Mouse (Mus musculus): ENCODE data around the gene Slc38a4. TPM values are rescaled to one million over a fixed set of nuclear protein-coding genes. Genes with fewer than 3 reads are reported as not detected.

The Slc38a4 gene
- polyA plus RNA-seq, 1 experiment from 2014 or later, result 74.2 TPM

DNA sequence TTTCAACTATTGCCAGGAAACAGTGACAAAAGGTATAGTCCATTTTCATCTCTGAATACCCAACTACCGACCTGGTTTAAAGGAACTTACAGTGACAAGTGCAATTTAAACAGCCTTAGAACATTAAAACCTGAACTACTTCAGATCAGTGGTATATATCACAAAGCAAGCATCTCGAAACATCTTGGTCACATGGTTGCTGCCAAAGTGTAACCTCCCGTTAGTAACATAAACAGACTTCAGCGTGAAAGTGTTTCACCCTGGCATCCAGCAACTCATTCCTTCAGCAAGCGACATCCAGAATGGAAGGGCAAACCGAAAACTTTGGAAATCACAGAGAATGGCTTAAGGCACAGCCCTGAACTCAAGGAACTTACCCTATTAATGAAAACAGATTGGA is 29.1 kb downstream of the Slc38a4 start:
- Histone ChIP-seq H3K9ac (replicated peaks; ENCODE audit: low read length) (no peak overlapping the region), H3K4me3 (ENCODE audit: low read length) (no peak overlapping the region), H3K36me3 (ENCODE audit: insufficient read depth, low read length) (no peaks in the 10 kb centered on the region), H3K9me3 (ENCODE audit: low read length) (peaks cover 2% of the 10 kb centered on the region; the same call in 1 of the 2 replicates), H3K27ac (ENCODE audit: low read length) (no peak overlapping the region), H3K27me3 (ENCODE audit: insufficient read depth, low read length) (no peaks in the 10 kb centered on the region), H3K4me2 (replicated peaks; ENCODE audit: low read depth, low read length) (no peak overlapping the region), H3K4me1 (ENCODE audit: insufficient read depth, low read length) (0 out of 2 replicates have a peak, but pooled peaks cover 4% of the 10 kb centered on the region)
- WGBS, result 60% methylated on average over 6 of the region's 6 CpGs
- ATAC-seq (ENCODE audit: low FRiP score, low TSS enrichment), result no peak

- 0 out of 2 replicates have a peak, but pooled peaks cover 3% of the 10 kb centered on the region for H3K4me1 ChIP-seq (ENCODE audit: insufficient read depth, low read length)
- no peak overlapping the region for H3K4me2 ChIP-seq (replicated peaks; ENCODE audit: low read depth, low read length)
- H3K9ac ChIP-seq (replicated peaks; ENCODE audit: low read length), result no peak overlapping the region
- H3K27me3 ChIP-seq (ENCODE audit: insufficient read depth, low read length), result no peaks in the 10 kb centered on the region
- no peak for ATAC-seq (ENCODE audit: low FRiP score, low TSS enrichment)
- no peak overlapping the region for H3K4me3 ChIP-seq (ENCODE audit: low read length)
- H3K9me3 ChIP-seq (ENCODE audit: low read length), result peaks cover 4% of the 10 kb centered on the region; the same call in 1 of the 2 replicates
- no peak overlapping the region for H3K27ac ChIP-seq (ENCODE audit: low read length)
- no peaks in the 10 kb centered on the region for H3K36me3 ChIP-seq (ENCODE audit: insufficient read depth, low read length)
- 50% methylated on average over 4 of the region's 6 CpGs for WGBS
These were observed 33.0 kb downstream of the Slc38a4 start for GRCm38 (mm10) chr15:97022764-97023163.

DNA sequence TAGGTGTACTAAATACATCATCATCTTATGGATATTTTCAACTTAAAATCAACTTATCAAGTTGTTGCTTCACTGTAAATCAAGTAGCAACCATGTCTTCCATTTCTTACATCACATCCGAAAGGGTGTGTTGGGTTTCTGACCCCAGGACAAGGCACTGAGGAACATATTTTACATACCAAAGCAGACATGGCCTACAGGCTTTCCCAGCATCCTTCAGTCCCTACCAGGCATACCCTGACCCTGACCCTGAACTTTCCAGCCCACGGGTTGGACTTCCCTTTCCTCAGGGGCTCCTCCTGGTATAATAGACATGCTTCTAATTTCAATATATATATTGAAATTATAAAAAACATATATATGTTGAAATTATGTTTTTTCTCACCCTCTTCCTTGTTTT is 33.5 kb downstream of the Slc38a4 start:
- Histone ChIP-seq H3K36me3 (ENCODE audit: insufficient read depth, low read length) (no peaks in the 10 kb centered on the region), H3K4me1 (ENCODE audit: insufficient read depth, low read length) (0 out of 2 replicates have a peak, but pooled peaks cover 3% of the 10 kb centered on the region), H3K27me3 (ENCODE audit: insufficient read depth, low read length) (no peaks in the 10 kb centered on the region), H3K4me2 (replicated peaks; ENCODE audit: low read depth, low read length) (no peak overlapping the region), H3K27ac (ENCODE audit: low read length) (no peak overlapping the region), H3K9me3 (ENCODE audit: low read length) (peaks cover 4% of the 10 kb centered on the region; the same call in 1 of the 2 replicates), H3K4me3 (ENCODE audit: low read length) (no peak overlapping the region), H3K9ac (replicated peaks; ENCODE audit: low read length) (no peak overlapping the region)
- WGBS, result 72% methylated on average over 2 of the region's 2 CpGs
- ATAC-seq (ENCODE audit: low FRiP score, low TSS enrichment), result no peak

DNA sequence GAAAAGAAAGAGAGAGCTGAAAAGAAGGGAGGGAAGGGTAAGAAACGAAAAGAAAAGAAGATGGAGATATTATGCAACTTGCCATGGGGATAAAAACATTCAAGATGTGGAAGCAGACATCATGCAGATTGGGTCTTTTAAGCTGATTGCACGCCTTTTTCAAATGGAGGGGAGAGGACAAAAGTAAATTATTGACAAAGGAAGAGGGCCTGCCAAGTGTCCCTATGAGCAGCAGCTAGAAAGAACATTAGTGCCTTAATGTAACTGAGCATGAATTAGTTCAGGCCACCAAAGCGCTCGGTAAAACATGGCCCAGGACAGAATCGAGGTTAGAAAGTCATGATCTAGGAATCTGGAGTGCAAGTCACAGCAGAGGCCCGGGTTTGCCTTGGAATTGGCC is 35.5 kb downstream of the Slc38a4 start:
- no peak overlapping the region for H3K4me3 ChIP-seq (ENCODE audit: low read length)
- no peaks in the 10 kb centered on the region for H3K27me3 ChIP-seq (ENCODE audit: insufficient read depth, low read length)
- WGBS, result 71% methylated on average over 6 of the region's 6 CpGs
- H3K9ac ChIP-seq (replicated peaks; ENCODE audit: low read length), result no peak overlapping the region
- H3K4me1 ChIP-seq (ENCODE audit: insufficient read depth, low read length), result 0 out of 2 replicates have a peak, but pooled peaks cover 3% of the 10 kb centered on the region
- no peak overlapping the region for H3K27ac ChIP-seq (ENCODE audit: low read length)
- peaks cover 4% of the 10 kb centered on the region; the same call in 1 of the 2 replicates for H3K9me3 ChIP-seq (ENCODE audit: low read length)
- H3K4me2 ChIP-seq (replicated peaks; ENCODE audit: low read depth, low read length), result no peak overlapping the region
- no peak for ATAC-seq (ENCODE audit: low FRiP score, low TSS enrichment)
- 0 out of 2 replicates have a peak, but pooled peaks cover 1% of the 10 kb centered on the region for H3K36me3 ChIP-seq (ENCODE audit: insufficient read depth, low read length)

GRCm38 (mm10) chr15:97019323-97019722 is 36.4 kb downstream of the Slc38a4 start:
- Histone ChIP-seq H3K4me3 (ENCODE audit: low read length) (no peak overlapping the region), H3K9me3 (ENCODE audit: low read length) (peaks cover 4% of the 10 kb centered on the region; the same call in 1 of the 2 replicates), H3K27me3 (ENCODE audit: insufficient read depth, low read length) (no peaks in the 10 kb centered on the region), H3K4me2 (replicated peaks; ENCODE audit: low read depth, low read length) (no peak overlapping the region), H3K9ac (replicated peaks; ENCODE audit: low read length) (no peak overlapping the region), H3K4me1 (ENCODE audit: insufficient read depth, low read length) (0 out of 2 replicates have a peak, but pooled peaks cover 3% of the 10 kb centered on the region), H3K27ac (ENCODE audit: low read length) (no peak overlapping the region), H3K36me3 (ENCODE audit: insufficient read depth, low read length) (0 out of 2 replicates have a peak, but pooled peaks cover 7% of the 10 kb centered on the region)
- ATAC-seq (ENCODE audit: low FRiP score, low TSS enrichment), result no peak
- WGBS, result 78% methylated on average over 11 of the region's 11 CpGs

DNA sequence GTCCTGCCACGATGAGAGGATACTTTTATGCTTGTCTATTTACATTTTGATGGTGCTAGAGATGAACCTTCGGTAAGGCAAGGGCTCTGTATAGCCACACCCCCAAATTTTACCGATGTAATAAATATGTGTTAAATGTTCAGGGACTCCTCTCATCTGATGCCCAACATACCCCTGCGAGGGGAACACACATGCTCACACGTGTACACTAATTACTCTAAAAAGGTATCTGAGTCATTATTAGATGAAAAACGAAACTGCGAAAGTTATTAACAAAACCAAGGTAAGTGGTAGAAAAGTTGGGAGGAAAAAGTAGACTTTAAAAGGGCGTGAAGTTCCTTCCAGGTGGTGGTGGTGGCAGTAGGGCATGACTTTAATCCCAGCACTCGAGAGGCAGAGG is 38.6 kb downstream of the Slc38a4 start:
- 90% methylated on average over 9 of the region's 9 CpGs for WGBS
- peaks cover 12% of the 10 kb centered on the region; the same call in 1 of the 2 replicates for H3K36me3 ChIP-seq (ENCODE audit: insufficient read depth, low read length)
- H3K4me3 ChIP-seq (ENCODE audit: low read length), result no peak overlapping the region
- no peaks in the 10 kb centered on the region for H3K27me3 ChIP-seq (ENCODE audit: insufficient read depth, low read length)
- H3K27ac ChIP-seq (ENCODE audit: low read length), result no peak overlapping the region
- 0 out of 2 replicates have a peak, but pooled peaks cover 3% of the 10 kb centered on the region for H3K4me1 ChIP-seq (ENCODE audit: insufficient read depth, low read length)
- no peak overlapping the region for H3K4me2 ChIP-seq (replicated peaks; ENCODE audit: low read depth, low read length)
- peaks cover 4% of the 10 kb centered on the region; the same call in 1 of the 2 replicates for H3K9me3 ChIP-seq (ENCODE audit: low read length)
- ATAC-seq (ENCODE audit: low FRiP score, low TSS enrichment), result no peak
- H3K9ac ChIP-seq (replicated peaks; ENCODE audit: low read length), result no peak overlapping the region

DNA sequence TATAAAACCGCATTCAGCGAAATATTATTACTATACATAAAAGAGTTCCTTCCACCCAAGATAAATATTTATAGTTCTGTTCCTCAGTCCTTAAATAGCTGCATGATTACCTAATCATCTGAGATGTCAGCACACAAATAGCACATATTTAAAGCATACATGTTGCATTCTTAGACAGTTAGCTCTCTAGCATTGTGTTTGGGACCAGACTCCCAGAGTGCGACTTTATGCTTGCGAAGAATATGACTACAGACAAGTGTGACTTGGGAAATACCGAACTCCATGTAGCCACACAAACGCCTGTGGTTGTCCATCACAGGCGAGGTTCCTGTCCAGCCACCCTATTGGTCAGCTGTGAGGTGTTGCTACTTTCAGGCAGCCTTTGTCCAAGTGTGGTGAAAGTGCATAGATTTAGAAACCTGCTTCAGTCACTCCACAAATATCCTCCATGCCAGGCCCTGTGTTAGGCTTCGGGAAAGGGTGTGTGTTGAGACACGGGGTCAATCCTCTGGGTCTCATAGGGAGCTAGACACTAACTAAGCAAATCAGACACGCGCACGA is 40.6 kb downstream of the Slc38a4 start:
- no peak for ATAC-seq (ENCODE audit: low FRiP score, low TSS enrichment)
- H3K9ac ChIP-seq (replicated peaks; ENCODE audit: low read length), result no peak overlapping the region
- peaks cover 12% of the 10 kb centered on the region; the same call in 1 of the 2 replicates for H3K36me3 ChIP-seq (ENCODE audit: insufficient read depth, low read length)
- no peak overlapping the region for H3K4me2 ChIP-seq (replicated peaks; ENCODE audit: low read depth, low read length)
- H3K9me3 ChIP-seq (ENCODE audit: low read length), result no peaks in the 10 kb centered on the region
- H3K27ac ChIP-seq (ENCODE audit: low read length), result no peak overlapping the region
- no peaks in the 10 kb centered on the region for H3K4me1 ChIP-seq (ENCODE audit: insufficient read depth, low read length)
- WGBS, result 92% methylated on average over 12 of the region's 12 CpGs
- H3K4me3 ChIP-seq (ENCODE audit: low read length), result no peak overlapping the region
- no peaks in the 10 kb centered on the region for H3K27me3 ChIP-seq (ENCODE audit: insufficient read depth, low read length)

DNA sequence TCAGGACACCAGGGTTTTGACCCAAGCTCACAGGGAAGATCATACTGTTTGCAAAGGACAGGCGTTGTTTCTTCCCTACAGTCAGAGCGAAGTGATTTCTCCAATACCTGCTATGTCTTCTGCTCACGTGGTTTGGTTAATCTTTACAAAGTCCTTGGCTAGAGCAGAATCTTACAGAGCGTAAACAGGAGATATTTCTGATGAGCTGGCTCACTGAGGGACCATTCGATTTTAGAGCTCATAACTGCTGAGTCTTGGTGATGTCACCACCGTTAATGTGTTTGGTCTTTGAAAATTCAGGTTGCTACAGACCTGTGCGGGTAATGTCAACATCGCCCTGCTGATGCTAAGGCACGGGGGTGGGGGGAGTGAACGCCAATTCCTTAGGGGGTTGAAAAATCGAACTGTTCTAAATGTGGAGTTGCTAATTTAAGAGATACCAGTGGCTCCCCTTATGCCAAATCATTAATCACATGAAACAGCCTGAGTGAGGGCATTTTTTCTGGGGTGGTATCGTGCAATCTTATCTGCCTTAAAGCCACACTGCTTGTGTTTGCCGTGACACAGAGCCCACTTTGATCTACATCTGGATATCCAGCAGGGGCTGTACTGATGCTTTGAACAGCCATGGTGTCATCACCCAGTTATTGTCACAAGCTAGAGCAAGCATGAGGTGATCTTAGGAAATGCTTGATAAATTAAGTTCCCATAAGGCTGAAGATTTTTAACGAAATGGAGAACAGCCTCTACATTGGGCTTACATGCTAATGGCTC is 44.0 kb downstream of the Slc38a4 start:
- 81% methylated on average over 14 of the region's 14 CpGs for WGBS
- no peak for ATAC-seq (ENCODE audit: low FRiP score, low TSS enrichment)

GRCm38 (mm10) chr15:97009271-97009670 is 46.5 kb downstream of the Slc38a4 start:
- Histone ChIP-seq H3K36me3 (ENCODE audit: insufficient read depth, low read length) (peaks cover 10% of the 10 kb centered on the region; the same call in 1 of the 2 replicates), H3K27me3 (ENCODE audit: insufficient read depth, low read length) (no peaks in the 10 kb centered on the region), H3K4me1 (ENCODE audit: insufficient read depth, low read length) (peaks cover 4% of the 10 kb centered on the region; the same call in 1 of the 2 replicates), H3K4me3 (ENCODE audit: low read length) (no peak overlapping the region), H3K9me3 (ENCODE audit: low read length) (no peaks in the 10 kb centered on the region), H3K9ac (replicated peaks; ENCODE audit: low read length) (no peak overlapping the region), H3K27ac (ENCODE audit: low read length) (no peak overlapping the region), H3K4me2 (replicated peaks; ENCODE audit: low read depth, low read length) (no peak overlapping the region)
- ATAC-seq (ENCODE audit: low FRiP score, low TSS enrichment), result no peak
- 82% methylated on average over 3 of the region's 3 CpGs for WGBS

More for the DNA sequence above, 44.0 kb downstream of the Slc38a4 start:
- H3K9me3 ChIP-seq (ENCODE audit: low read length), result no peaks in the 10 kb centered on the region
- no peak overlapping the region for H3K9ac ChIP-seq (replicated peaks; ENCODE audit: low read length)
- no peaks in the 10 kb centered on the region for H3K27me3 ChIP-seq (ENCODE audit: insufficient read depth, low read length)
- peaks cover 16% of the 10 kb centered on the region; the same call in 1 of the 2 replicates for H3K36me3 ChIP-seq (ENCODE audit: insufficient read depth, low read length)
- H3K27ac ChIP-seq (ENCODE audit: low read length), result no peak overlapping the region
- no peak overlapping the region for H3K4me3 ChIP-seq (ENCODE audit: low read length)
- no peak overlapping the region for H3K4me2 ChIP-seq (replicated peaks; ENCODE audit: low read depth, low read length)
- H3K4me1 ChIP-seq (ENCODE audit: insufficient read depth, low read length), result no peaks in the 10 kb centered on the region
